Mouse (Mus musculus) heart, postnatal 36 days (tissue): ENCODE data around the gene Flot2. TPM values are rescaled to one million over a fixed set of nuclear protein-coding genes. Genes with fewer than 3 reads are reported as not detected.

Experiments used
- DNase-seq, 2 experiments: peaks; one replicate each; pipeline ENCODE4 v3.0.0; 2021 to 2022
- intact Hi-C: fragments of 180-260 bp; cut with DNase I; formaldehyde crosslinking; loops from one replicate; pipeline ENCODE4 v1.15.1; 2025
- total RNA-seq, 2 experiments: library from RNA; stranded (reverse); gene quantifications; 2 replicates each; pipeline ENCODE4 v1.2.3; 2021

Gene Flot2
- total RNA-seq, 2 experiments from 2014 or later: 63.5 to 64.3 TPM

DNA sequence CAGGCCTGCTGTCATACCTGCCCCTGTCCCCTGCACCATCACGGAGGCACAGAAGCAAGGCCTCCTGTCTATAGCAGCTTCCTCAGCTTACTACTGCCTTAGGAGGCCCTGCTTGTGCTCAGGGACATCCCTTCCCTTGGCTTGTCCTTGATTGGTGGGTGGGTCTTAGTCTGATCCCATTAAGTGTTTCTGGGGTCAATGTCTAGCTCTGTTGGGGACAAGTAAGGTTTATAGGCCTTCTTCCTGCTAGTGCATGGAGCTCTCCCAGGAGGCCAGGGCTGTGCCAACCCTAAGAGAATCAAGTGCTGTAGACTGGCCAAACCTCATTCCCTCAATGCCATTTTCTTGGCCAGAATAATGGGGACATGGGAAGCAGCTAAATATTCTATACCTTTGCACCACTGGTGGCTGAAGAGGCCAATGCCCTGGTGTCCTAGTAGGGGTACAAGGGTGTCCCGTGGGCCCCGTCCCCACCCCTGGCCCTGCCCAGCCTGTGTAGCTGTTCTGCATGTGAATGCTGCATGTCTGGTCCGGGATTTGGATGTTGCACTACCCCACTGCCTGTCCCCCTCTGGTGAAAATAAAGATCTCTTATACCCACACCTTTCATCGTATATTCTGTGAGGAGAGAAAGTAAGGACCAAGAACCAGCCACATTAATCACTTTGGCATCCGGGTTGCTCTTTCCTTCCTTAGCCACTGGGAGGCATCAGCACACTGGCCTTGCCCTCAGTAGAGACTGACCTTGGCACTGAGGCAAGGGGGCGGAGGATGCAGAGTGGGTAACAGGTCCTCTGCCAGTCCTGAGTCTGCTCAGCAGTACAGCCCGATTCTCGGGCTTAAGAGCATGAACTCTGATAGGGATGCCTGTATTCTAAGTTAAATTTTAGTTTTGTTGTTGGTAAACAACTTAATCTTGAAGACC, 22.4 kb downstream of the Flot2 start:
- peak; percentile 72 for DNase-seq
- intact Hi-C loops: loop anchor here (1.0 to 5.0 kb wide), 2 partner anchors 102 to 117 kb away; no protein-coding TSS in a partner anchor

DNA sequence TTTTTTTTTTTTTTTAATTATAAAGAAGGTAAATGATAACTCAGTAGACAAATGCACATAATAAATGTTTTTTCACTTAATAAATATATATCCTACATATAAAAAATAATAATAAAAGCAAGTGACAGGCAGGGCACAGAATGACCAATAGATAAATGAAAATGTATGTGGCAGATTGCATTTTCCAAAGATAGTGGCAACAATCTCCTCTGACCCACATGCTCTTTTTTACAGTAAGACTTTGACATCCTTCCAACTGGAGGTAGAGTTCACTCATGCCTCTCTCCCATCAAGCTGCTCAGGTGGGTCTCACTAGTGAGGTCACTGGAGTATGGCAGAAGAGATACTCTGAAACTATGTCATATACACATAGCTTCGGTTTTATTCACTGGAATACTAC, 24.8 kb downstream of the Flot2 start:
- intact Hi-C loops: loop anchor here (5.0 kb wide), 1 partner anchor 100 kb away; no protein-coding TSS in a partner anchor
- no peak for DNase-seq

DNA sequence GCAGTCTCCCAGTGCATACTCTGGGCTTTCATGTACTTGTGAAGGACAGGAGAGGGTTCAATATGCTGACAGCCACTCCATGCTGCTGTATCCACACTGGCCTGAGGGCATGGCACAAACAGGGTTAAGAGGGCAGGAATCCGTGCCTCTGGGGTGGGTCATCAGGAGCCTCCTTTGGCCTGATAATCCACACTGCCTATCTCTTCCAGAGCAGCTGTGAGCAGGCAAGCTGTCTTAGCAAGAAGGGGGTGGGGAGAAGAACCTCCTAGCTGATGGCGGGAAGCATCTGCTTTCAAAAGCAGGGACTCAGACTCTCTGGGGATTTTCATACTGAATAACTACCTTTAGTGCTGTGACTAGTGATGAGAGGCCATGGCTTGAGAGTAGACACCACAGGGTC, 28.2 kb downstream of the Flot2 start:
- intact Hi-C loops: no loop called here
- DNase-seq: no peak

DNA sequence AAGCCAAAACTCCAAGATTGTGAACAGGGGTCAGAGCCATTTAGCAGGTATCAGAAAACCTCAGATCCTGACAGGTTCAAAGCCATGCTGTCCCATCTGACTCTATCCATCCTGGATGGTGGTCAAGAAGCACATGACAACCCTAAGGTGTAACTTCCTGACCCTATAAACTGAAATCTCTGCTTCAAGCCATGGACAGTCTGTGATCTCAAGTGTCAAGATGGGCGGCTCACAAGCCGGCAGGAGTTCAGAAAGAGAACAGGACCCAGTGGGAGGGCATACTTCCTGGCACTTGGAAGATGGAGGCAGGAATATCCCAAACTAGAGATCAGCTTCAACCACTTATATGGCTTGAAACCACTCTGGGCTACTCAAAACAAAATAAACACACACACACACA, 28.9 kb downstream of the Flot2 start:
- DNase-seq: no peak
- intact Hi-C loops: no loop called here

DNA sequence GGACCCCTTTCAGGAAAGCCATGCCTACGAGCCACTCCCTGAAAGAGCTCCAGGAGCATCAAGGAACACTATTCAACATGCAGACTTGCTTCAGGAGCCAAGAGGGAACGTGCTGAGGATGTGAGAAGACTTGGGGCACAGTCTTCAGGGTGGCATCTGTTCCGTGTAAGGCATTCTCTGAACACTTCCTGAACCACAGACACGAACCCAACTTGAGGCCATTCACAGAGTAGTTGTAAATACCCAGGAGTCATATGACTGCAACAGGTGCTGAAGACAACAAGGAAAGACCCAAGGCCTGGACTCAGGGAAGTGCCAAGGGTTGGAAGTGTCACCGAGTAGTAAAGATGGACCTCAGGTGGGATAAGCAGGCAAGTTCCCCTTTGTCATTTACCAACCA, 29.8 kb downstream of the Flot2 start:
- no peak for DNase-seq
- intact Hi-C loops: no loop called here

DNA sequence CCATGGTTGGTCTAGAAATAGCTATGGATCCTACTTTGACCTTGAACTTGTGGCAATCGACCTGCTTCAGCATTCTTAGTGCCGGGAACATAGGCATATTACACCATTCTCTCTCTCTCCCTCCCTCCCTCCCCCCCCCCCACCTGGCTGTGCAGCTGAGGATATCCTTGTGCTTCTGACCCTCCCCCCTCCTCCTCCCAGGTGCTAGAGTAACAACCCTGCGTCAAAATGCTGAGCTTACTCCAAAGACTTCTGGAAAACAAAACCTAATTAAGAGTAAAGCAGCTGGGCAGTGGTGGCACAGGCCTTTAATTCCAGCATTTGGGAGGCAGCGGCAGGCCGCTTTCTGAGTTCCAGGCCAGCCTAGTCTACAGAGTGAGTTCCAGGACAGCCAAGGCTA, 31.4 kb downstream of the Flot2 start:
- DNase-seq: no peak
- intact Hi-C loops: no loop called here

DNA sequence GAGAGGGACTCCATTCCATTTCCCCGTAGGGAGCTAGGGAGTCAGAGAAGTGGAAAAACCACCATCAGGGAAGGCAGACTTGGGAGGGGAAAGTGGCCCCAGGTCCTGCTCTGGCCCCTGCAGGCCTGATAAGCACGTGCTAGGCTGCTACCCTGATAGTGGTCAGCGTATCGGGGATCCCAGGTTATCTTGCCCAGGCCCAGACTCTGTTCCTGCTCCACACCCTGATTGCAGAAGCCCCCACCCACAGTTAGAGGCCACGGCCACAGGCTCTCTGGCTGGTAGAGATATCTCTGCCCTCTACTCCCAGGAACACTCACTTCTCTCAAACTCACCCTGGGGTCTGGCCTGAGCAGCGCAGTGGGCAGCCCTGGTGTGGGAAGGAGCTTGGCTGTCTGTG, 31.9 kb downstream of the Flot2 start:
- no peak for DNase-seq
- intact Hi-C loops: no loop called here

DNA sequence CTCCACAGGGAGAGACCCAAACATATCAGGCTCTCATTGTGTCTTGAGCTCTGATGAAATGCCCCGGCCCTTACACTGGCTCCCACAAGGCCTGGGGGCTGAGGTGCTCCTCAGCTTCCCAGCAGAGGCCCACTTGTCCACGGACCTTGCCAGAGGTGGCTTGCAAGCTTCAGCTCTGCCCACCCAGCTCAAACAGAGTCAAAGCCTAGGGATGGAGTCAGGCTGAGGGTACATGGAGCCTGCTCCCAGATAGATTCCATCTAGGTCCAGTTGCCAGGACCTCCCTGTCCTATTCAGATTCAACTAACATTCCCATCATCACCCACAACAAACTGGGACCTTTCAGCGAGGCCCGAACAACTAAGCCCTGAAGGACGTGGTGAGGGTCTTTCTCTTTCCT, 34.2 kb downstream of the Flot2 start:
- intact Hi-C loops: no loop called here
- DNase-seq: no peak

DNA sequence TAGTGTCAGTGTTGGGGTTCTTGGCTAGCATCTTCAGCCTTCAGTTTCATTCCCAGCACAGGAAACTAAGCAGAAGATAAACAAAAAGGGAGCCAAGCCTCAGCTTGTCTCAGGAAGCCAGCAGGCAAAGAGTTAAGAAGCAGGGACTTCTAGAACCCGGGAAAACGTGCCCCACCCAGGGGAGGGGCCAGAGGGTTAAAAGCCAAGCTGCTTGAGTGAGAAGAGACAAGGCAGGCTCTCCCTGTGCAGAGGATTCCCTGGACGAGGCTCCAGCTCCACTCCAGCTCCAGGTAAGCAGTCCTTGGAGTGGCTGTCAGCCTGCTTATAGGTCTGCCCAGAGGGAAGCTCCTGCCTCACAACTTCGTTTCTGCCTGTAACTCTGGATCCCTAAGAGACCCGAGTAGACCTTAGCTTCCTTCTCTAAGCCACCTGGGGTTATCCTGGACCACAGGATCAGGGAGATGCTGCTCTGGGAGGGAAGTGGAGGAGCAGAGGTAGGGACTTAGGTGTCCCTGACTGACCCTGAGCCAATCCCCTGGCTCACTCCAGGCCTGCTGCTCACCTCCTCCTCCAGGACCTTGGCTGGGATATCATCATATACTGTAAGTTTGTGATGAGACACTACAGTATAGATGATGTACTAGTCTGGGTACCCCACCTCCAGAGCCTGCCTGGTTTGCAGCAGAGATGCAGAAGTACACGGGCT, 34.8 kb downstream of the Flot2 start:
- intact Hi-C loops: no loop called here
- DNase-seq: no peak

DNA sequence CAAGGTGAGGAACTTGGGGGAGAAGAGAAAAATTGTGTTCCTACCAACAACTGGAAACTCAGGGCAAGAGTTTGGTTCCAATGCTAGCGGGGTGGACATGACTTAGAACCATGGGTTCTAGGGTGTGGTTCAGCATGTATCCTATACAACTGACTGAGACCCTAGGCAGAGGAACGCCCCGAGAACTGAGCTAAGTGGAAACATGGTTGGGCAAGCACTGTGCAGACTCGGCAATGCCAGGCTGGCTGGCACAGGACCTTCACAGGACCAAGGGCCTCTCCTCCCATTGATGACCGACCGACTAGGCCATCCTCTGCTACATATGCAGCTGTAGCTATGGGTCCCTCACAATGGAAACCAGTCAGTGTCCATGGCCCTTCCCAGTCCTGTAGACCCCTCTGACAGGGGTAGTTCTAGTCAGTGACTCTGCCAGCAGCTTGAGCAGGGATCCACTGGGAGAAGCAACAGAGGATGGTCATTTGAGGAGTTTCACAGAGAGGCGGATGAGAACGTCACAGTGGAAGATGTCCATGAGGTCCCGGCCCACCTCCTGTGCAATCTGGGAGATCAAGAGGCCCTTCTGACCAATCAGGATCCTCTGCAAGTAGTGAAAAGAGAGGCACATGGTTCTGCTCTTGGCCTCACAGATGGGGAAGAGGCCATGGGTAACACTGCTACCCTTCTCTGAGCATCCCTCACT, 36.0 kb downstream of the Flot2 start:
- intact Hi-C loops: no loop called here
- DNase-seq: no peak

DNA sequence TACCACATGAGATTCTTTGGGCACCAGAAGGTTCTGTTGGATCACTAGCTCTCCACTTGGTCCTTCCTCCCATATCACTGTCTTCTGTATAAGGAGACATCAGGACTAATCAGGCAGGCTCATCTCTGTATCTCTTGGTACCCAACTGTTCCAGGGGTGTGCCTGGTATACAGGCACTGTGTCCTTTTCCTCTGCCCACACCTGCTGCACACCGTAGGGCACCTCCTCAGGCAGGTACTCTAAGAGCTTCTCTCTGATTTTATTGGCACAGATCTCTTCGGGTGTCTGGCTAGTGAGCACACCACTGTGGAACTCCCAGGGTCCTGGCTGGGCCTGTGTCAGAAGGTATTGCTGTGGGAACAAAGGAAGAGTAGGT, 36.5 kb downstream of the Flot2 start:
- no peak for DNase-seq
- intact Hi-C loops: no loop called here

DNA sequence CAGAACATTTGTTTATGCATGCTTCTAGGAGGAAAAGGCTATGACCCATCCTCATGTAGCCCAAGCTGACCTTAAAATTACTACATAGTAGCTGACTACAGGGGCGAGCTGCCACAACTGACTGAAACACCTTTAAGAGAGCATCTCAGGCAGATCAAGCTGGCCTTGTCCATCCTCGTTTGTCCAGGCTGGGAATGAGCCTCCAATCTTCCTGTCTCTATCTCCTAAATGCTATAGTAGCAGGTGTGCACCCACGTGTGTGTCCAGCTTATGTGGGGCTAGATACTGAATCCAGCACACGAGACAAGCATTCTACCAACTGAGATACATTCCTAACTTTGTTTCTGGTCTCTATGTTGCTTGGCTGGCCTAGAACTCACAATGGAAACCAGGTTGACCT, 36.9 kb downstream of the Flot2 start:
- intact Hi-C loops: no loop called here
- no peak for DNase-seq

DNA sequence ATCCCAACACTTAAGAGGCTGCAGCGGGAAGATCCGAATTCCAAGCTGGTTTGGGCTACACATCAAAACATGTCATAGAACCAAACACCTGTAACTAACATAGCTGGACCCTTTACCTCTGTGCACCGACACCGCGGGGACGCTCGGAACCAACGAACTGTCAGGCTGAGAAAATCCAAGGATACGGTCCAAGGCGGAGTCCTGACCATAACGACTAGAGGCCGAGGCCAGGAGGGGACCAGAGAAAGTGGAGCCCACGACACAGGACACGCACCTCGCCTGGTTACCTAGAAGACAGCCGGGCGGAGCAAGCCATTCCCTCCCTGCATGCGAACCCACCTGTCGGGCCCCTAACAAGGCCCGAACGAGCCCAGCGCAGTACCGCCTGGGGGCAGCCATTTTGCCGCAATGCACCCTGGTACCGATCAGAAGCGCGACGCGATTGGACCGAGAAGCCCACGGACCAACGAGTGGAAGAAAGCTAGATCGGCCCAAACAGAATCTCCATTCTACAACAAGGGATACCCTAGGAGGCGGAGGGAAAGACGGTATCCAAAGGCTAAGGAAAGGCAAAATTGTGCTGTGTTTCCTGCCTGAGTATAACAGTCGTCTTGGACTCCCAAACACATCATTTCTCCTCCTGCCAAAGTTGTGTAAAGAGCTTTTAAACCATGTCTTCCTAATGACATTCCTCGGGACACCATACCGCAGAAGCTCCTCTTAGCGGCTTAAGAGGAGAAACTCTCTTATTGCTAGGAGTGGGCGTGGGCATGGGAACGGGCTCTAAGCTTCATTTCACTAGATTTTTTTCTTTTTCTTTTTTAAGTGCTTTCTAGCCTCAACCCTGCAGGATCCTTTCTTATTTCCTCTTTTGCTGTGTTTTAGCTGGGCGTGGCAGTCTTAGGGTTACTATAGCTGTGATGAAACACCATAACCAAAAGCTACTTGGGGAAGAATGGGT, 42.5 kb downstream of the Flot2 start, which contains the start of gene Eral1:
Gene Eral1, minus strand, starts transcription at position 423 of the 961 bp plus-strand sequence.
- DNase-seq: peak; percentile 83
- intact Hi-C loops: loop anchor here (5.0 kb wide), 1 partner anchor 82 kb away; no protein-coding TSS in a partner anchor

DNA sequence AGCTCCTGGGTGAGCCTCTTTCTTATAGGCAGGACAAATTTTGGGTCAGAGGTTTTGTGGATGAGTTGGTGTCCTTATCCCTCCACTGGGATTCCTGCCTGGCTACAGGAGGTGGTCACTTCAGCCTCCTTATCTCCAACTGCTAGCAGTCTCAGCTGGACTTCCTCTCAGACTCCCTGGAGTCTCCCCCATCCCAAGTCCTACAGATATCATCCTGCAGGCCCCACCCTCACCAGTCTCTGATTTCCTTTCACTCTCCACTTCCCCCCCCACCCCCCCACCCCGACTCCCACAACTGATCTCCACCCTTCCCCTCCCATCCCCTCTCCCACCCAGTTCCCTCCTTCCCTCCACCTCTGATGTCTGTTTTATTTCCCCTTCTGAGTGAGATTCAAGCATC, 45.9 kb downstream of the Flot2 start:
- no peak for DNase-seq
- intact Hi-C loops: loop anchor here (5.0 kb wide), 1 partner anchor 79 kb away; no protein-coding TSS in a partner anchor

DNA sequence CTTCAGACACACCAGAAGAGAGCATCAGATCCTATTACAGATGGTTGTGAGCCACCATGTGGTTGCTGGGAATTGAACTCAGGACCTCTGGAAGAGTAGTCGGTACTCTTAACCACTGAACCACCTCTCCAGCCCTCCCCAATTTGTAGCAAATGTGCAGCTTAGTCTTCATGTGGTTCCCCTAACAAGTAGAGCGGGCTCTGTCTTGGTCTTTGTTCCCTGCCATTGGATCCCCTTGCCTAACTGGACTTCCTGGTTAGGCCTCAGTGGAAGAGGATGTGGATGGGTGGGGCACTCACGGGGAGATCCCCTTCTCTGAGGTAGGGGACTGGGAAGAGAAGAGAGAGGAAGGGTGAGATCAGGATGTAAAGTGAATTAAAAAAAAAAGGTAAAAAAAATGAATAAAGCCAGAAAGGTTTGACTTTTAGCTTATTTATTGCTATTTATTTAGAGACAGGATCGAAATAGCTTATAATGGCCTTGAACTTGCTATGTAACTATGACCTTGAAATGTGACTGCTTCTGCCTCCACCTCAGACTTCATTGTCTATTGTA, 49.3 kb downstream of the Flot2 start:
- intact Hi-C loops: no loop called here

DNA sequence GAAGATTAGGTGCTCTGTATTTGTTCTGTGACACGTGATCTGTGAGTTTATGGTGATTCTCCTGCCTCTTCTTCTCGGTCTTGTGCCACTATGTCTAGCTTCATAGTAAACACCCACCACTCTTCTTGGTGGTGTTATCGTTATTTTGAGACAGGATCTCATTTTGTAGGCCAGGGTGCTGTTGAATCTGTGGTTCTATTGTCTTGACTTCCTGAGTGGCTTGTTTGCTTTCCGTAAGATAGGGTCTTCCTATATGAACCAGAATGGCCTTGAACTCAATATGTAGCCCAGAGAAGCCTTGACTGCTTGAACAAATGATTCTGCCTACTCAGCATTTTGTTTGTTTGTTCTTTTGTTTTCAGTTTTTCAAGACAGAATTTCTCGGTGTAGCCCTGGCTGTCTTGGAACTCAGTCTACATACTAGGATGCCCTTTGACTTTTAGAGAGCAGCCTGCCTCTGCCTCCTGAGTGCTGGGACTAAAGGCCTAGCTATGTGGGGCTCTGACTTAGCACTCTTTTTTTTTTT, 50.1 kb downstream of the Flot2 start:
- intact Hi-C loops: no loop called here

More for the DNA sequence above, 49.3 kb downstream of the Flot2 start:
- DNase-seq: no peak

DNA sequence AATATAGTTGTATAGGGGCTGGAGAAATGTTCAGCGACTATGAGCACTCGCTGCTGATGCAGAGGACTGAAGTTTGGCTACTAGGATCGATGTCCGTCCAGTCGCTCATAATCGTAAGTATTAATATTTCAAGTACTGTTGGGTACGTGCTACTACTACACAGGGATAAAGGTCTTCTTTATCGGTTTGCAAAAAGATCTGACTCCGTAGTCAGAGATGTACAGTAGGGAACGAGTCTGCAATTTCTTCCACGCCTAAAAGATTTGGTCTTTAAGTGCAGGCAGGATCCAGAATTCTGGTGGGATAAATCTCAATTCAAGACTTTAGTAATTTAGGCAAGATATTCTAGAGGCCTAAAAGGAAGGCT, 56.4 kb downstream of the Flot2 start:
- intact Hi-C loops: no loop called here
- no peak for DNase-seq

More for the DNA sequence above, 50.1 kb downstream of the Flot2 start:
- no peak for DNase-seq

DNA sequence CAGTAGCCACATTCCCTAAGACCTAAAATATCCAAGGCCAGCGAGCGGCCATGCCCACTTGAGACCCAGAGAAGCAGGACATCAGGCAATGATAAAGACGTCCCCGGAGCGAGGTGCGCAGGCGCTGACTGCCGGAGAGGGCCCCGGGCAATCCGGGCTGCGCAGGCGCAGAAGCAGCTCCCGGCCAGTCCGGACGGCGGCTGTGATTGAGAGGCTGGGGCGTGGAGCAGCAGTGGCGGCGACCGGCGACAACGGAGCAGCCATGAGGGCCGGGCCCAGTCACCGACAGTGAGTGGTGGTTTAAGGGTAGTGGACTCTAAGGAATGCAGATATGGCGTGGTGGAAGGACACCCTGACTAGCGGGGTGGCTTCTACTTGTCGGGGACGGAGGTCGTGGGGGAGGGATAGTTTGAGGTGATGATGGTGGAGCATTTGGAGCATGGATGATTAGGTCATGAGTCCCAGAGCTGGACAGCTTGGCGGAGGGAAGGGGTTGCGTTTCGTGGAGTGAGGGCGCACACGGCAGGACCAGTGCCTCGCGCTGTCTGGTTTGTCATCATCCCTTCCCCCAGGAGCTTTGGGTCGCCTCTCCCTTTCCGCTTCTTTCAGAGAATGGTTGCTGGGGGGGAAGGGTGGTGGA, 56.9 kb downstream of the Flot2 start, which contains the start of gene Fam222b:
Gene Fam222b, plus strand, starts transcription at position 157 of the 640 bp plus-strand sequence.
- DNase-seq: peak; percentile 91 to 95
- intact Hi-C loops: no loop called here

DNA sequence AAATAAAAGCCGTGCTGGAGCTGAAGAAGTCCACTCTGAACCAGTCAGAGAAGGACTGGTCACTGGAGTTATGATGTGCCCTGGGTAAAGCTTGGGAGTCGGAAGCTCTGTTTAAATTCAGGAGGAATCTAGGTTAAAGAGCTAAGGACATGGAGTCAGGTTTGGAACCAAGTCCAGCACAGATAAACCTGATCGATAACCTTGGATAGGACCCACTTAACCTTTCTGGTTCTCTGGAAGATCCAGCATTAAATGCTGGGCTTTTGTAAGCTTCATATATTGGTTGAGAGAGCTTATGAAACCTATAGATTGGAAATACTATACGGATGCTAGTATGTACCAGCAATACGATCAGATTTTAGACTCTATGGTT, 57.4 kb downstream of the Flot2 start:
- no peak for DNase-seq
- intact Hi-C loops: no loop called here
